Mouse (Mus musculus): ENCODE measurements around the gene Havcr2. TPM values are rescaled to one million over a fixed set of nuclear protein-coding genes. Genes with fewer than 3 reads are reported as not detected.
"Not testable (repeated sequence)": the region's sequence is repeated elsewhere in the genome, so short reads cannot be mapped to it uniquely, and the experiment has no call there.

Gene Havcr2
- 0.27 TPM in 1 of 2 replicates, not detected in the other for polyA plus RNA-seq (2014; fragmentation: Nextera tagmentation; extraction: Ambion mirVana)

- Histone ChIP-seq H3K27me3 (ENCODE audit: control insufficient read depth, insufficient read depth, low read length) (no peaks in the 10 kb centered on the region), H3K27ac (ENCODE audit: low read depth, low read length) (no peak within 1 kb of the TSS), H3K4me3 (ENCODE audit: low read depth, low read length) (no peak within 1 kb of the TSS), H3K36me3 (ENCODE audit: control insufficient read depth, insufficient read depth, low read length) (no peaks in the 10 kb centered on the region), H3K9me3 (ENCODE audit: control insufficient read depth, low read length) (no peaks in the 10 kb centered on the region), H3K4me2 (ENCODE audit: low read depth) (no peak within 1 kb of the TSS), H3K9ac (ENCODE audit: low read length) (no peak within 1 kb of the TSS), H3K4me1 (ENCODE audit: control insufficient read depth, insufficient read depth, low read length) (no peaks in the 10 kb centered on the region)
- ATAC-seq (ENCODE audit: insufficient read depth, low FRiP score, low TSS enrichment) (no peak), DNase-seq (ENCODE audit: low spot score) (no peak)
- 77% methylated on average over 6 of the region's 6 CpGs for WGBS
Observed at GRCm38 (mm10) chr11:46454453-46455045, at the start of gene Havcr2. Havcr2 (plus strand) TSS chr11:46454935.

- Histone ChIP-seq H3K4me3 (ENCODE audit: low read depth, low read length) (no peak overlapping the region), H3K4me2 (ENCODE audit: low read depth) (no peak overlapping the region), H3K9me3 (ENCODE audit: control insufficient read depth, low read length) (no peaks in the 10 kb centered on the region), H3K9ac (ENCODE audit: low read length) (no peak overlapping the region), H3K36me3 (ENCODE audit: control insufficient read depth, insufficient read depth, low read length) (no peaks in the 10 kb centered on the region), H3K27me3 (ENCODE audit: control insufficient read depth, insufficient read depth, low read length) (no peaks in the 10 kb centered on the region), H3K4me1 (ENCODE audit: control insufficient read depth, insufficient read depth, low read length) (no peaks in the 10 kb centered on the region), H3K27ac (ENCODE audit: low read depth, low read length) (no peak overlapping the region)
- DNase-seq (ENCODE audit: low spot score) (no peak), ATAC-seq (ENCODE audit: insufficient read depth, low FRiP score, low TSS enrichment) (no peak)
- WGBS = 79% methylated on average over 16 of the region's 16 CpGs
Observed at GRCm38 (mm10) chr11:46404986-46405385, 49.7 kb upstream of the Havcr2 start.

DNA sequence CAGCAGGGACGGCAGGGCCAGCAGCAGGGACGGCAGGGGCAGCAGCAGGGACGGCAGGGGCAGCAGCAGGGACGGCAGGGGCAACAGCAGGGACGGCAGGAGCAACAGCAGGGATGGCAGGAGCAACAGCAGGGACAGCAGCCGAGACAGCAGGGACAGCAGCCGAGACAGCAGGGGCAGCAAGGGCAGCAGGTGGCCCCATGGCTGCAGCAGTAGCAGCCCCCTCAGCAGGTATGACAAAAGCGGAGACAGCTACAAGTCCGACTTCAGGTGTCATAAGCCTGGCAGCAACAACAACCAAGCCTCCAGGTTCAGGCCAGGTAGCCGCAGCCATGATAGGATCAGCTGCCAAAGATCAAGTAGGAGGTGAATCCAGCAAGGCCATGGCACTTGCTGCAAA lies 48.0 kb upstream of the Havcr2 start:
- H3K4me1 ChIP-seq (ENCODE audit: control insufficient read depth, insufficient read depth, low read length) = no peaks in the 10 kb centered on the region
- no peak overlapping the region for H3K4me2 ChIP-seq (ENCODE audit: low read depth)
- 35% methylated on average over 10 of the region's 10 CpGs for WGBS
- no peaks in the 10 kb centered on the region for H3K36me3 ChIP-seq (ENCODE audit: control insufficient read depth, insufficient read depth, low read length)
- no peaks in the 10 kb centered on the region for H3K9me3 ChIP-seq (ENCODE audit: control insufficient read depth, low read length)
- H3K27me3 ChIP-seq (ENCODE audit: control insufficient read depth, insufficient read depth, low read length) = no peaks in the 10 kb centered on the region
- no peak for ATAC-seq (ENCODE audit: insufficient read depth, low FRiP score, low TSS enrichment)
- DNase-seq (ENCODE audit: low spot score) = no peak
- no peak overlapping the region for H3K27ac ChIP-seq (ENCODE audit: low read depth, low read length)
- H3K9ac ChIP-seq (ENCODE audit: low read length) = no peak overlapping the region
- no peak overlapping the region for H3K4me3 ChIP-seq (ENCODE audit: low read depth, low read length)

DNA sequence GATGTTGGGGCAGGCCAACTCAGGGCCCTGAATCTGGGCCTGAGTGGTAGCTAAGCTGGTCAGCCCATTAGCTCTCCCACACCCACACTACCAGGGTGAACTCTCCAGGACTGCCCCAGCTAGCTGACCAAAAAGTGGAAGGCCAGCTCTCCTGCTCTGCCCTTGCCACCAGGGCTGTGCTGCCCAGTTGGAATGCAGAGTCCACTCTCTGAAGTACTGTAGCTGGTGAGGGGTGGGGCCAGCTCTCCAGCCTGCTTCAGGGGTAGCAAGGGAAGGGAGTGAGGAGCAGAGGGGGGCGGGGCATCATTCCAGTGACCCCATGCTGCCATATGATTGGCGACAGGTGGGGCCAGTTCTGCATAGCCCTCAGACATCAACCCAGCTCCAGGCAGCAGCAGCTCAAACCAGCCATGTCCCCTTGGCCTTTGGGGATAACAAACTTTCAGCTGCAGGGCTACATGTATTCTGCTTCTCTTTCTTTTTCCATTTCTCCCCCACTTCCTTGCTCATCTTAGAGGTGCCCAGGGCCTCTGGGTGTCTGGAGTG lies 44.6 kb upstream of the Havcr2 start:
- 40% methylated on average over 2 of the region's 2 CpGs for whole genome bisulfite sequencing
- Histone ChIP-seq H3K9me3 (ENCODE audit: control insufficient read depth, low read length) (no peaks in the 10 kb centered on the region), H3K9ac (ENCODE audit: low read length) (no peak overlapping the region), H3K4me2 (ENCODE audit: low read depth) (no peak overlapping the region), H3K27ac (ENCODE audit: low read depth, low read length) (no peak overlapping the region), H3K4me1 (ENCODE audit: control insufficient read depth, insufficient read depth, low read length) (no peaks in the 10 kb centered on the region), H3K4me3 (ENCODE audit: low read depth, low read length) (no peak overlapping the region), H3K27me3 (ENCODE audit: control insufficient read depth, insufficient read depth, low read length) (no peaks in the 10 kb centered on the region), H3K36me3 (ENCODE audit: control insufficient read depth, insufficient read depth, low read length) (no peaks in the 10 kb centered on the region)
- ATAC-seq (ENCODE audit: insufficient read depth, low FRiP score, low TSS enrichment) (0 out of 2 replicates have a peak, but pooled peaks have one; percentile 9), DNase-seq (ENCODE audit: low spot score) (no peak)

- Histone ChIP-seq H3K4me1 (ENCODE audit: control insufficient read depth, insufficient read depth, low read length) (no peaks in the 10 kb centered on the region), H3K9ac (ENCODE audit: low read length) (no peak overlapping the region), H3K4me3 (ENCODE audit: low read depth, low read length) (no peak overlapping the region), H3K36me3 (ENCODE audit: control insufficient read depth, insufficient read depth, low read length) (no peaks in the 10 kb centered on the region), H3K27ac (ENCODE audit: low read depth, low read length) (no peak overlapping the region), H3K9me3 (ENCODE audit: control insufficient read depth, low read length) (no peaks in the 10 kb centered on the region), H3K27me3 (ENCODE audit: control insufficient read depth, insufficient read depth, low read length) (no peaks in the 10 kb centered on the region), H3K4me2 (ENCODE audit: low read depth) (no peak overlapping the region)
- 60% methylated on average over 1 of the region's 1 CpGs for WGBS
- ATAC-seq (ENCODE audit: insufficient read depth, low FRiP score, low TSS enrichment) (no peak), DNase-seq (ENCODE audit: low spot score) (no peak)
Observed at GRCm38 (mm10) chr11:46418438-46418837, 36.3 kb upstream of the Havcr2 start.

DNA sequence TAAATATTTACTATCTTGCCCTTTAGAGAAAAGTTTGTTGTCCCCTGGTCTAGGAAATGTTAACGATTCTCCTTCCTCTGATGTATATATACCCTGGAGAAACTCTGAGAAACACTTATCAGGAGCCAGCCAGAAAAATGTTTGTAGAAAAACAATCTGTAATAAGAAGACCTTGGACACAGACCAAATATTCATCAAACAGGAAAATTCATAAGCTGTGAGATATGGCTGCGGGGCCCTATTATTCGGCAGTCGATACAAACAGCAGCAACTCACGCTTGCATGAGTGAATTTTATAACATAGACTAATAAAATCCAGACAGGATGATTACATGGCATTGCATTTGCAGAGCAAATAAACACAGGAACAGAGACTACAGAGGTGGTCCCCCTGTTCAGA lies 35.9 kb upstream of the Havcr2 start:
- Histone ChIP-seq H3K27me3 (ENCODE audit: control insufficient read depth, insufficient read depth, low read length) (no peaks in the 10 kb centered on the region), H3K4me2 (ENCODE audit: low read depth) (no peak overlapping the region), H3K9ac (ENCODE audit: low read length) (no peak overlapping the region), H3K4me1 (ENCODE audit: control insufficient read depth, insufficient read depth, low read length) (no peaks in the 10 kb centered on the region), H3K9me3 (ENCODE audit: control insufficient read depth, low read length) (no peaks in the 10 kb centered on the region), H3K27ac (ENCODE audit: low read depth, low read length) (no peak overlapping the region), H3K4me3 (ENCODE audit: low read depth, low read length) (no peak overlapping the region), H3K36me3 (ENCODE audit: control insufficient read depth, insufficient read depth, low read length) (no peaks in the 10 kb centered on the region)
- no peak for DNase-seq (ENCODE audit: low spot score)
- ATAC-seq (ENCODE audit: insufficient read depth, low FRiP score, low TSS enrichment) = no peak
- WGBS = 93% methylated on average over 5 of the region's 5 CpGs

- H3K27ac ChIP-seq (ENCODE audit: low read depth, low read length) = no peak overlapping the region
- H3K9ac ChIP-seq (ENCODE audit: low read length) = no peak overlapping the region
- H3K36me3 ChIP-seq (ENCODE audit: control insufficient read depth, insufficient read depth, low read length) = no peaks in the 10 kb centered on the region
- no peak overlapping the region for H3K4me2 ChIP-seq (ENCODE audit: low read depth)
- H3K4me1 ChIP-seq (ENCODE audit: control insufficient read depth, insufficient read depth, low read length) = no peaks in the 10 kb centered on the region
- WGBS = 86% methylated on average over 8 of the region's 8 CpGs
- no peak for ATAC-seq (ENCODE audit: insufficient read depth, low FRiP score, low TSS enrichment)
- H3K9me3 ChIP-seq (ENCODE audit: control insufficient read depth, low read length) = no peaks in the 10 kb centered on the region
- H3K27me3 ChIP-seq (ENCODE audit: control insufficient read depth, insufficient read depth, low read length) = no peaks in the 10 kb centered on the region
- no peak overlapping the region for H3K4me3 ChIP-seq (ENCODE audit: low read depth, low read length)
- no peak for DNase-seq (ENCODE audit: low spot score)
Observed at GRCm38 (mm10) chr11:46421086-46421888, 33.4 kb upstream of the Havcr2 start.

- H3K36me3 ChIP-seq (ENCODE audit: control insufficient read depth, insufficient read depth, low read length); H3K27me3 ChIP-seq (ENCODE audit: control insufficient read depth, insufficient read depth, low read length); H3K27ac ChIP-seq (ENCODE audit: low read depth, low read length); H3K9ac ChIP-seq (ENCODE audit: low read length); H3K4me2 ChIP-seq (ENCODE audit: low read depth); DNase-seq (ENCODE audit: low spot score); H3K4me3 ChIP-seq (ENCODE audit: low read depth, low read length); H3K9me3 ChIP-seq (ENCODE audit: control insufficient read depth, low read length); H3K4me1 ChIP-seq (ENCODE audit: control insufficient read depth, insufficient read depth, low read length); ATAC-seq (ENCODE audit: insufficient read depth, low FRiP score, low TSS enrichment): not testable (repeated sequence)
- WGBS = 54% methylated on average over 4 of the region's 4 CpGs
Observed at GRCm38 (mm10) chr11:46428131-46428530, 26.6 kb upstream of the Havcr2 start.

- Histone ChIP-seq H3K36me3 (ENCODE audit: control insufficient read depth, insufficient read depth, low read length) (no peaks in the 10 kb centered on the region), H3K4me3 (ENCODE audit: low read depth, low read length) (no peak overlapping the region), H3K4me1 (ENCODE audit: control insufficient read depth, insufficient read depth, low read length) (no peaks in the 10 kb centered on the region), H3K4me2 (ENCODE audit: low read depth) (no peak overlapping the region), H3K27me3 (ENCODE audit: control insufficient read depth, insufficient read depth, low read length) (no peaks in the 10 kb centered on the region), H3K9me3 (ENCODE audit: control insufficient read depth, low read length) (no peaks in the 10 kb centered on the region), H3K27ac (ENCODE audit: low read depth, low read length) (no peak overlapping the region), H3K9ac (ENCODE audit: low read length) (no peak overlapping the region)
- ATAC-seq (ENCODE audit: insufficient read depth, low FRiP score, low TSS enrichment) (no peak), DNase-seq (ENCODE audit: low spot score) (no peak)
- WGBS = 96% methylated on average over 2 of the region's 2 CpGs
Observed at GRCm38 (mm10) chr11:46430123-46430522, 24.6 kb upstream of the Havcr2 start.
